In genomic region chr9:96056417-96057223, GRCm38 (mm10) we compare ENCODE assay signal across 20 mouse cellular contexts.
DNase-seq lines count a peak whose midpoint lies in the region; ATAC-seq lines count a peak whose summit lies in the region.
"Had no signal": no experiment of that assay in that cellular context is flagged by ENCODE, and none has a peak within 500 bp of the region (broad histone marks: within the 10 kb centered on the region; RNA-seq: fewer than 3 reads in every experiment).

No protein-coding gene starts in this region.

- H3K4me1 ChIP-seq in kidney, embryonic 15.5 days = no peaks in the 10 kb centered on the region
- no peaks in the 10 kb centered on the region for H3K4me1 ChIP-seq in hindbrain, embryonic 12.5 days
- H3K4me1 ChIP-seq: neural tube, embryonic 13.5 days had no signal

- no peak overlapping the region for H3K27ac ChIP-seq in kidney, embryonic 15.5 days
- no peak overlapping the region for H3K27ac ChIP-seq in hindbrain, embryonic 12.5 days
- H3K27ac ChIP-seq: liver, embryonic 14.5 days; neural tube, embryonic 13.5 days had no signal

- H3K27me3 ChIP-seq in kidney, embryonic 15.5 days = no peaks in the 10 kb centered on the region
- no peaks in the 10 kb centered on the region for H3K27me3 ChIP-seq in hindbrain, embryonic 12.5 days
- H3K27me3 ChIP-seq: neural tube, embryonic 13.5 days had no signal

- H3K4me2 ChIP-seq in kidney, embryonic 15.5 days = no peak overlapping the region
- H3K4me2 ChIP-seq in hindbrain, embryonic 12.5 days (replicated peaks) = no peak overlapping the region
- H3K4me2 ChIP-seq: heart, embryonic 11.5 days; neural tube, embryonic 13.5 days had no signal

- no peaks in the 10 kb centered on the region for H3K9me3 ChIP-seq in kidney, embryonic 15.5 days (replicated peaks)
- no peaks in the 10 kb centered on the region for H3K9me3 ChIP-seq in hindbrain, embryonic 12.5 days (replicated peaks)
- H3K9me3 ChIP-seq: neural tube, embryonic 13.5 days had no signal

- ATAC-seq in kidney, embryonic 15.5 days (replicated peaks; ENCODE audit: low FRiP score) = no peak
- ATAC-seq in megakaryocyte progenitor cell, adult 5-6 weeks (replicated peaks; ENCODE audit: poor library complexity) = peak; percentile 98
- no peak for ATAC-seq in hindbrain, embryonic 12.5 days (ENCODE audit: low FRiP score)
- ATAC-seq: forebrain, postnatal 0 days; inflammation-experienced regulatory T-cells, adult 6 months; midbrain, embryonic 16.5 days had no signal

- peak; percentile 18 for DNase-seq in kidney, adult 11 months
- DNase-seq in MEL-GATA-1-ER (ENCODE audit: extremely low read depth, low read depth) = peak; percentile 90
- peak; percentile 23 to 28 for DNase-seq in kidney, adult 8-10 months
- DNase-seq in neural tube, embryonic 10.5 days (ENCODE audit: extremely low spot score, low spot score) = no peak
- DNase-seq in frontal cortex, postnatal 10 days (ENCODE audit: low spot score in 2 of 2) = no peak
- DNase-seq: forebrain, postnatal 0 days; gastrocnemius, postnatal 10 days; heart, postnatal 36 days; lung, postnatal 4 days; retina, postnatal 1 day; spleen, adult 18-20 months had no signal

- peaks cover 67% of the 10 kb centered on the region for H3K36me3 ChIP-seq in kidney, embryonic 15.5 days
- peaks cover 52% of the 10 kb centered on the region for H3K36me3 ChIP-seq in hindbrain, embryonic 12.5 days

- no peak overlapping the region for H3K4me3 ChIP-seq in kidney, embryonic 15.5 days (replicated peaks)
- H3K4me3 ChIP-seq in hindbrain, embryonic 12.5 days = no peak overlapping the region
- H3K4me3 ChIP-seq: erythroblast, embryonic 14.5 days; neural tube, embryonic 13.5 days had no signal

- no peak overlapping the region for H3K9ac ChIP-seq in kidney, embryonic 15.5 days
- no peak overlapping the region for H3K9ac ChIP-seq in hindbrain, embryonic 12.5 days
- H3K9ac ChIP-seq: forebrain, postnatal 0 days; liver, embryonic 14.5 days; neural tube, embryonic 13.5 days had no signal

- 77% methylated on average over 6 of the region's 6 CpGs for WGBS in kidney, embryonic 15.5 days
- WGBS in hindbrain, embryonic 12.5 days = 92% methylated on average over 6 of the region's 6 CpGs

Comparison
In these comparisons a context has a peak if more than half of its experiments do, and no peak if none do; other contexts are left out.
1. DNase-seq: peak in kidney, adult 11 months (single experiment), MEL-GATA-1-ER (single experiment) and kidney, adult 8-10 months (2 of 2); none in neural tube, embryonic 10.5 days (single experiment) and frontal cortex, postnatal 10 days (0 of 2).